Mouse (Mus musculus) midbrain, embryonic 12.5 days (tissue): ENCODE data around the gene Mtor. TPM values are rescaled to one million over a fixed set of nuclear protein-coding genes. Genes with fewer than 3 reads are reported as not detected.
A peak's percentile ranks its signal among the peaks of the same experiment; 100 is the strongest.

Experiments used
- ATAC-seq: fragments of 200-750 bp; cut with Nextera tagmentation; 2 replicates; pipeline ENCODE4 v1.8.0; 2017; ENCODE audit warnings: low read depth, moderate TSS enrichment, moderate library complexity; ENCODE audit not compliant: low FRiP score
- H3K27ac ChIP-seq: fragments of 300-500 bp; sonication (generic); replicated peaks from 2 replicates; pipeline ENCODE4 v1.5.1; 2016; ENCODE audit warnings: mild to moderate bottlenecking
- H3K27me3 ChIP-seq: fragments of 300-500 bp; sonication (generic); 2 replicates; pipeline ENCODE4 v1.6.1; 2016; ENCODE audit warnings: mild to moderate bottlenecking
- H3K36me3 ChIP-seq: fragments of 300-500 bp; sonication (generic); 2 replicates; pipeline ENCODE4 v1.6.1; 2016
- H3K4me1 ChIP-seq: fragments of 300-500 bp; sonication (generic); 2 replicates; pipeline ENCODE4 v1.6.1; 2016
- H3K4me2 ChIP-seq: fragments of 300-500 bp; sonication (generic); replicated peaks from 2 replicates; pipeline ENCODE4 v1.6.1; 2016; ENCODE audit warnings: mild to moderate bottlenecking, moderate library complexity
- H3K4me3 ChIP-seq: fragments of 300-500 bp; sonication (generic); 2 replicates; pipeline ENCODE4 v1.5.1; 2016; ENCODE audit warnings: mild to moderate bottlenecking
- H3K9ac ChIP-seq: fragments of 300-500 bp; sonication (generic); replicated peaks from 2 replicates; pipeline ENCODE4 v1.6.1; 2016; ENCODE audit warnings: mild to moderate bottlenecking, moderate library complexity
- H3K9me3 ChIP-seq: fragments of 300-500 bp; sonication (generic); 2 replicates; pipeline ENCODE4 v1.6.1; 2016; ENCODE audit warnings: mild to moderate bottlenecking
- WGBS: fragments of 180-500 bp; shearing (Covaris S2); methylation state at CpG from one replicate; pipeline ENCODE4 v1.1.7; 2016; 5-methylcytosine and 5-hydroxymethylcytosine counted together
- polyA plus RNA-seq: library from polyadenylated mRNA; unstranded; fragments of >200 nt; fragmentation: Nextera tagmentation; extraction: Ambion mirVana; gene quantifications from 2 replicates; pipeline ENCODE4 v1.2.1, GENCODE M21; 2016

The Mtor gene
- polyA plus RNA-seq, 1 experiment from 2014 or later, result 33.3 TPM

DNA sequence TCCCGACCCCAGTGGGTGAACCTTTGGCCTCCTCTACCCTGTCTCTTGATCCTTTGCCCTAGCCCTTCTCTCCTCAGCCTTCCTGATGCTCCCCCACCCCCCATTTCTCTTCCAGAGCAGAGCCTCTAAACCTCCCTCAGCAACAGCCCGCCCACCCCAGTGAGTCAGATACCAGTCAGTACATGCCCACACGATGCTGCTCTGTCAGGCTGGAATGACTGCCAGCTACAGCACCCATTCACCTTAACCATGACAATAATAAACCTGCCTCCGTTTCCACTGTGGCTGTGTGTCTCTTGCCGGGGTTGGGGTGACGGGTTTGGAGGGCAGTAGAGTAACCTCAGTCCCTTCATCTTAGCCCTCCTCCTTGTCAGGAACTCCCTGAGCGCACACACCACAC is 155.7 kb downstream of the Mtor start:
- Histone ChIP-seq H3K4me1 (no peaks in the 10 kb centered on the region), H3K9ac (no peak overlapping the region), H3K4me2 (no peak overlapping the region), H3K27ac (no peak overlapping the region), H3K36me3 (peaks cover 3% of the 10 kb centered on the region; the same call in 1 of the 2 replicates), H3K4me3 (no peak overlapping the region), H3K9me3 (no peaks in the 10 kb centered on the region), H3K27me3 (no peaks in the 10 kb centered on the region)
- WGBS, result 83% methylated on average over 7 of the region's 7 CpGs
- no peak for ATAC-seq

- WGBS, result 92% methylated on average over 3 of the region's 3 CpGs
- no peaks in the 10 kb centered on the region for H3K4me1 ChIP-seq
- no peak overlapping the region for H3K27ac ChIP-seq
- no peak overlapping the region for H3K9ac ChIP-seq
- ATAC-seq, result peak; percentile 45; the same call in 1 of the 2 replicates
- H3K4me2 ChIP-seq, result no peak overlapping the region
- H3K9me3 ChIP-seq, result no peaks in the 10 kb centered on the region
- H3K27me3 ChIP-seq, result no peaks in the 10 kb centered on the region
- peaks cover 3% of the 10 kb centered on the region; the same call in 1 of the 2 replicates for H3K36me3 ChIP-seq
- H3K4me3 ChIP-seq, result no peak overlapping the region
Observed at GRCm38 (mm10) chr4:148604541-148605165, 156.2 kb downstream of the Mtor start.

Other genes with a start within 250 kb of the Mtor start
- gene Disp3, start 160.6 kb upstream of the Mtor start, polyA plus RNA-seq, result 7.8 and 9.4 TPM in 2 replicates
- 20.5 and 21.1 TPM in 2 replicates for gene Ubiad1, start 3.8 kb upstream of the Mtor start, polyA plus RNA-seq
- 0.27 and 0.51 TPM in 2 replicates for gene Angptl7, start 51.8 kb downstream of the Mtor start, polyA plus RNA-seq
- gene Exosc10, start 109.8 kb downstream of the Mtor start, polyA plus RNA-seq, result 96.4 and 97.8 TPM in 2 replicates
- 146 and 148 TPM in 2 replicates for gene Srm, start 142.9 kb downstream of the Mtor start, polyA plus RNA-seq
- 0.21 TPM in 1 of 2 replicates, not detected in the other for gene Masp2, start 153.9 kb downstream of the Mtor start, polyA plus RNA-seq
- 380 and 385 TPM in 2 replicates for gene Tardbp, start 178.4 kb downstream of the Mtor start, polyA plus RNA-seq
- gene Gm572, start 194.7 kb downstream of the Mtor start, polyA plus RNA-seq, result not detected in 2 replicates